Mouse (Mus musculus) cortical plate, adult 2 months (tissue): Measurements from ENCODE around the gene Setd7. TPM values are rescaled to one million over a fixed set of nuclear protein-coding genes. Genes with fewer than 3 reads are reported as not detected.

ENCODE experiments used
- H3K27ac ChIP-seq: fragments of 200-500 bp; 2 replicates; pipeline ENCODE4 v1.5.1; 2012; ENCODE audit warnings: low read length, control low read depth, inconsistent platforms; ENCODE audit not compliant: insufficient read depth
- H3K4me1 ChIP-seq: fragments of 200-500 bp; 2 replicates; pipeline ENCODE4 v1.6.1; 2011; ENCODE audit warnings: low read length; ENCODE audit not compliant: control insufficient read depth, insufficient read depth
- H3K4me3 ChIP-seq: fragments of 200-500 bp; 2 replicates; pipeline ENCODE4 v1.5.1; 2011; ENCODE audit warnings: mild to moderate bottlenecking, low read length, control low read depth; ENCODE audit not compliant: insufficient read depth
- CTCF ChIP-seq: fragments of 200-500 bp; IDR thresholded peaks from 2 replicates; pipeline ENCODE4 v1.5.1; 2011; ENCODE audit warnings: mild to moderate bottlenecking, control low read depth, low read length; ENCODE audit not compliant: insufficient read depth; ENCODE audit errors: extremely low read depth
- POLR2A ChIP-seq: fragments of 200-500 bp; IDR thresholded peaks from 2 replicates; pipeline ENCODE4 v1.6.1; 2011; ENCODE audit warnings: mild to moderate bottlenecking, low read length, control low read depth; ENCODE audit not compliant: insufficient read depth; ENCODE audit errors: extremely low read depth
- polyA plus RNA-seq: library from polyadenylated mRNA; depleted of rRNA; stranded (reverse); fragments of >200 nt; gene quantifications from 2 replicates; pipeline ENCODE4 v1.2.3, GENCODE M21; 2012

Gene Setd7
- polyA plus RNA-seq, 1 experiment, result 65.4 TPM

DNA sequence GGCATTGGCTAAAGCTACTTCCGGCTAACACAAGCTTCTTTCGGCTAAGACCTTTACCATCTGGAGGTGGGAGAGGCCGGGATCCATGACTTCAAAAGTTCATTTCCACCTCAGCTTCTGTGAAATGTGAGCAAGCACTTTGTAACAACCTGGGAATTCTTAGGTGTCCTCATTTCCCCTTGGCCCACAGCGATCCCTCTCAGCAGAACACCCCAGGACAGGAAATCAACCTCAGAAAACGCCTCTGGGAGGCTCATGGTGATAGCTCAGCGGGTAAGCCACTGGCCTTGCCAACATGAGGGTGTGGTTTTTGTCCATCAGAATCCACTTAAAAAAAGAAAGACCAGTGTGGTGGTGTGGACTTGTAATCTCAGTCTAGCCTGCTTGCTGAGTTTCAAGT is 13.1 kb downstream of the Setd7 start:
- Histone ChIP-seq H3K27ac (no peak overlapping the region), H3K4me1 (no peaks in the 10 kb centered on the region), H3K4me3 (no peak overlapping the region)
- TF ChIP-seq POLR2A (no peak), CTCF (no peak)

DNA sequence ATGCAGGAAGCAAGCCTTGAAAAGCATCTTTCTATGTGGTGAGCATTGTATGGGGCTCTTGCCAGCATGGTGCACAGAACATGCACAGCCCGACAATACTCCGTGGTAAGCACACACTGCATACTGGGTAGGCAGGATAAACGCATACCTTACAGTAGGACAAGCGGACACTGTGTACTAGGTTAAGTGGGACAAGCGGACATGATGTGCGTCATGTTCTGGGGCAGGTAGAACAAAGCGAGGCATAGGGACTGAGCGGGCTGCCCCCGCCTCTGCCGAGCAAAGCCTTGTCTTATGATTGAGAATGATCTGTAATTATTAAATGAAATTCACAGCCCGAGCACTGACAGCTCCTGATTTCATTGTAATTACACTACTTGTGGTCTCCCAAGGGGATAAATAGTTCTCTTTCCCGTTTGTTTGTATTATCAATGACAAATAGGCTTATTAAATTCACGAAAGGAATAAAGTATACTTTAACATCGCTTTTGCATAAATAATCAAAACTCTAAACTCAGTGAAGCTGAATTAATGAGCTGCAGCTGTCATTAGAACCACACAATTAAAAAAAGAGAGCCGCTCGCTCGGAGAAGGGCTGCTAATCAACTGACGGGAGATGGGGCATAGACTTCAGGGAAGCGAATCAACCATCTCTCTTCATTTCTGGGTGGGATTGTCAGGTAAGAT is 16.1 kb downstream of the Setd7 start:
- Histone ChIP-seq H3K4me1 (no peaks in the 10 kb centered on the region), H3K27ac (no peak overlapping the region), H3K4me3 (no peak overlapping the region)
- TF ChIP-seq POLR2A (no peak), CTCF (no peak)

DNA sequence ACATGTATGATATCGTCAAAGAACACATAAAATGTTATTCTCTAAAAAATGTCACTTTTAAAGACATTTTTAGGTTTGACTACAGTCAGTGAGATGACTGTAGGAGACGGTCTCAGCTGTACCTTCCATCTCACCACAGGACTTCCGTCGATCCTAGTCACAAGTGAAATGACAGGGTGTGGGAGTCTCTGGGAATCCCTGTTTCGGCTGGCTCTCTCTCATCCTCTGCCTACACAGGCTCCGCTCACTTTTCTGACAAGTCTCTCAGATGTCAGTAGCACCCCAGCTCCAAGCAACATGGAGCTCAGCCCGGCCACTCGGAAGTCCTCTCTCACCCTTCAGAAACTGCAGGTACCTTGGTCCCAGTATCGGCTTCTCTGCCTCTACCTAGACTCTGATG is 20.0 kb downstream of the Setd7 start:
- Histone ChIP-seq H3K4me1 (no peaks in the 10 kb centered on the region), H3K4me3 (no peak overlapping the region), H3K27ac (no peak overlapping the region)
- TF ChIP-seq POLR2A (no peak), CTCF (no peak)

DNA sequence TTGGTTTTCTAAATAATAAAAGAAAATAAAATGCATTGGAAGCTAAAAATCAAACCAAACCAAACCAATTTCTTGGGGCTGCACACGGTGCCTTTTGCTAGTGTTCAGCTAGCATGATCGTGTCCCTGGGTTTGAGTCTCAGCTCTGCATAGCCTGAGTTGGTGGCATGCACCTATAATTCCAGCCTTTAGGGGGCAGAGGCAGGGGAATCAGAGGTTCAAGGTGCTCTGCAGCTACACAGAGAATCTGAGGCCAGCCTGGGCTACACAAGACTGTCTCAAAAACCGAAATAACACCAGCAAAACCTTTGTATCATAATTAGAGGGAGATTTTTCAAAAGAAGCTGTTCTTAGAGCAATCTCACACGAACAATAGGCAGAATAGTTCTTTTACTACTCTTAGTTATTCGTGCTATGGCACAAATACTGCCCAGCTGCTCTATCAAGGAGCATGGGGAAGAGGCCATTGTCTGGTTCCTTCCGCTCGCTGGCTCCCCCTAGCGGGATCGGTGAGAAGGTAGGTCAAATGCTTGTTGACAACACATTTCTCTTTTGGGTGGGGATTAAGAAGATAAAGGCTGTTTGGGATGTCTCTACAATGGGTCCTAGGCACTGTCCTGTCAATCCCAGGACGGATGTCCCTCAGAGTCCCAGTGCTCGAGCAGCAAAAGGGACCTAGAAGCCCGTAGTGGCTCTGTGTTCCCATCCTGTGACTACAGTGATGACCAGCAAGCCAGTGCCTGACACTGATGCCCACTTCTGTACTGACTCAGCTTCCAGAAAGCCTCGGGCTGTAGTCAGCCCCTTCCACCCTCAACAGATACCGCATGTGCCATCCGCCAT is 20.9 kb downstream of the Setd7 start:
- TF ChIP-seq CTCF, result peak; percentile 69
- TF ChIP-seq POLR2A, result no peak
- H3K4me3 ChIP-seq, result no peak overlapping the region
- H3K27ac ChIP-seq, result no peak overlapping the region
- H3K4me1 ChIP-seq, result no peaks in the 10 kb centered on the region

DNA sequence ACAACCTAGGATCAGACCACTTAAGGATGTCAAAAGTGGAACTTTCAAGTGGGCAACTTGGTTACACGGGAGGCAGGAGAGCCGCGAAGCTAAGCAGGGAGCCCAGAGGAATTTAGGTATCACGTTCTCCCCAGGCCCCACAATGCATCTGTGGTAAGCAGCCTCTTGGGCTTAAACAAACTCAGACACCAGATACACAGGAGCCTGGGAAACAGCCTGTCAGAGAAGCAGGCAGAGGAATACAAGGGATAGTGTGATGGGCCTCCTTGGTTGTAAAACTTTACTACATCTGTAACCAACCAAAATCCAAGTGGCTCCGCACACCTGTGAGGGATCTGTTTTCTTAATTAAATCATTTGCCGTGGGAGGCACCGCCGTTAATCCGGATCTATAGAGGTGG is 26.7 kb downstream of the Setd7 start:
- H3K27ac ChIP-seq, result no peak overlapping the region
- H3K4me3 ChIP-seq, result no peak overlapping the region
- no peak for TF ChIP-seq CTCF
- no peaks in the 10 kb centered on the region; the same call in 1 of the 2 replicates for H3K4me1 ChIP-seq

DNA sequence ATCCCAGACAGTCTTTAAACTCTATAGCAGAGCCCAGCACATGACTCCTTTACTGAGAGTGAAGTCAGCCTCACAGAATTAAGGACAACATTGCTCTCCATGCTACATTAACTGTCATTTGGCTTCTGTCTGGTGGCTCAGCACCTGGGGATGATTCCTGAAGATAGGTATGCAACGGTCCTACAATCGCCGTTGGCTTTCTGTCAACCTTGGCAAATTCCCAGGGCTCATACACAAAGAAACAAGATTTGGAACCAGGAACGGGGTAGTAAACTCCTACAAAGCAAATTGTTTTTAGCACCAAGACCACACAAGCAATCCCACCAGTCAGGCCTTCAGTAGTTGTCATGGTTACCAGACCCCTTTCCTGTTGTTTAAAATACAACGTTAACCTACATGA is 27.1 kb downstream of the Setd7 start:
- no peak overlapping the region for H3K4me3 ChIP-seq
- H3K4me1 ChIP-seq, result no peaks in the 10 kb centered on the region; the same call in 1 of the 2 replicates
- no peak overlapping the region for H3K27ac ChIP-seq
- TF ChIP-seq POLR2A (no peak), CTCF (no peak)

DNA sequence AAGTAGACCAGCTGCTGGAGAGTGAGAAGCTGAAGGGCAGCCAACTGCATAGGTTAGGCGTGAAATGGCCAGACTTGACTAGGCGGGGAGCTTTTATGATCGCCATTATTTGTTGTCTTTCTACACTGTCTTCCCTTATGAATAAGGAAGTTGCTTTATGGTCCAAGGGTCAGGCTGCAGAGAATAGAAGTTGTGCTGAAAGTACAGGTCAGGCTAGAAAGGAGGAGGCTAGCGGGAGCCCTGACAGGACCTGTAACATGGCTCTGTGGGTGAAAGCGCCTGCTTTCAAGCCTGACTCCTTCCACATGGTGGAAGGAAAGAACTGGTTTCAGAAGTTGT is 28.4 kb downstream of the Setd7 start:
- H3K27ac ChIP-seq, result no peak overlapping the region; the same call in 1 of the 2 replicates
- no peaks in the 10 kb centered on the region; the same call in 1 of the 2 replicates for H3K4me1 ChIP-seq
- TF ChIP-seq CTCF (no peak), POLR2A (no peak)
- no peak overlapping the region for H3K4me3 ChIP-seq

DNA sequence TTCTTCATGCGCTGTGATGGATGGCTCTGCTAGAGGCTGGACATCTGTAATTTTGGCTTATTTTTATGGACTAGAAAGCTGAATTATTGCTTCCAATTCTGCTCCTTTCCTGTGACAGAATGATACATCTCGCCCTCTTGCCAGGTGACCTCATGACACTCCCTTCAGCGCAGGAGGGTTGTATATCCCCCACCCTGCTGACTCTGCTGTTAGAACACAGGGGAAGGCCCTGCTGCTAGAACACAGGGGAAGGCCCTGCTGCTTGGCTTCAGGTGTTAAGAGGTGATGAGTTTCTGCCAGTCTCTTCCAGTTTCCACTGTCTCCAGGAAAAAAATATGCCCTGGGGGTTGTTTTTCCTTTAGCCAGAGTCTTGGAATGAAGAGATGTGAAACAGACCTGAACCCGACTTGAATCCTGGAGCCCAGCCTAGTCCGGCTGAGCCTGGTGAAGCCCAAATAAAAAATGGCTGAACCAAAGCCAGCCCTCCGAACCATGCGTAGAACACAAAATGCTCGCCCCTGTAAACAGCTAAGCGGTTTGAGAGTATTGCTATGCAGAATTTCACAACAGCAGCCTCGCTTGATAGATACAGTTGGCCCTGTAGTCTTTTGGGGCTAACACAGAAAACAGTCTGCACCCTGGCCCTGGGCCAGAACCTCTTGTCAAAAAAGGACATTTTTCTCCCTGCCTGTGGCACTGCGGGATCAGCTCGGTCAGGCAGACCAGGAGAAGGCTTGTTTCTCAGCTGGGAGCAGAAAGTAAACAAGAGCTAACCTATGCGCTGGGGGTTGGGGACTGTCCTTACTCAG is 29.0 kb downstream of the Setd7 start:
- TF ChIP-seq POLR2A (no peak), CTCF (no peak)
- H3K27ac ChIP-seq, result no peak overlapping the region; the same call in none of the 2 replicates
- no peaks in the 10 kb centered on the region; the same call in 1 of the 2 replicates for H3K4me1 ChIP-seq
- no peak overlapping the region for H3K4me3 ChIP-seq

DNA sequence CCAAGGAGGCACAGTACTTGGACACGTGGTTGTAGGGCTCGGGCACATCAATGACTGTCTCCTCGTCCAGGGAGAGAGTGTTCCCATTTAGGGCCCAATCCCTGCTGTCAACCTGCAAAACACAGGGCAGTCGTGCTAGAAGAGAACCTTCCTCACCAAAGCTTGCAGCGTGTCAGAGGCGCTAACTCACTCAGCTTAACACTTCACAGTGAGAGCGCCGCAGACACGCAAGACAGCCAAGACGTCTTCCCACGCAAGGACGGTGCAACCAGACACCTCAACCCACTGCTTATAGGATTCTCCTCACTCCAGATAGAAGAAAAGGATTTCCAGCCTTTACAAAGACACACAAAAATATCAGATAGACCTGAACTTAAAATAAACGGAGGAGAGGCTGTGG is 33.8 kb downstream of the Setd7 start:
- TF ChIP-seq POLR2A (no peak), CTCF (no peak)
- Histone ChIP-seq H3K4me3 (no peak overlapping the region), H3K4me1 (no peaks in the 10 kb centered on the region; the same call in 1 of the 2 replicates), H3K27ac (no peak overlapping the region)

DNA sequence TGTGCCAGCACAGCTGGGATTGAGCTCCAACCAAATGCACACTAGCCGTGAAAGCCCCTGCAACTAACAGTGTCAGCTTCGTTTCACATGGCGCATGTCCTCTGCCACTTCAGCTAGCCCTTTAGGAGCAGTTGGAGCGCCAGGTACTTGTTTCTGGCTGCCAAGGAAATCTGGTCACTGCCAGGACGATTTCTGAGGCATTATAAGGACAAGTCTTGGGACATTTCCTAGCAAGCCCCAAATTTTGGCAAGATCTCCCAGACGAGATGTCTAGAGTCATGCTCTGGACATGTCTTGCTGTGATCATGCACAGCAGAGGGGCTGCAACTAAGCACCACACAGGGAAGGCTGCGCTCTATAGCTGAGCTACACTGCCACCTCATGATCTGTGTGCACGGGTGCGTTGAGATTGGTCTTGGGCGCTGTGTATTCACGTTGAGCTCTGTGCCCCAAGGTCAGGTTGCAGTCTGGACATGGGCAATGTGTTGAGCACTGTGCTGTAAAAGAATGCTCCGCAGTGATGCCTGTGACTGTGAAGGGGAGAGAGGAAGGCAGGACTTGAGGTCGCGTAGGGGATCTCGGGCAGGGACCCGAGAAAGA is 35.4 kb downstream of the Setd7 start:
- H3K27ac ChIP-seq, result no peak overlapping the region
- no peaks in the 10 kb centered on the region for H3K4me1 ChIP-seq
- no peak overlapping the region for H3K4me3 ChIP-seq
- TF ChIP-seq CTCF (no peak), POLR2A (no peak)
